Mouse (Mus musculus): ENCODE results near the gene Gm19684. TPM values are rescaled to one million over a fixed set of nuclear protein-coding genes. Genes with fewer than 3 reads are reported as not detected.
"Not testable (repeated sequence)": the region's sequence is repeated elsewhere in the genome, so short reads cannot be mapped to it uniquely, and the experiment has no call there.

The Gm19684 gene
- not detected in 2 replicates for polyA plus RNA-seq (2014; fragmentation: Nextera tagmentation; extraction: Ambion mirVana)

DNA sequence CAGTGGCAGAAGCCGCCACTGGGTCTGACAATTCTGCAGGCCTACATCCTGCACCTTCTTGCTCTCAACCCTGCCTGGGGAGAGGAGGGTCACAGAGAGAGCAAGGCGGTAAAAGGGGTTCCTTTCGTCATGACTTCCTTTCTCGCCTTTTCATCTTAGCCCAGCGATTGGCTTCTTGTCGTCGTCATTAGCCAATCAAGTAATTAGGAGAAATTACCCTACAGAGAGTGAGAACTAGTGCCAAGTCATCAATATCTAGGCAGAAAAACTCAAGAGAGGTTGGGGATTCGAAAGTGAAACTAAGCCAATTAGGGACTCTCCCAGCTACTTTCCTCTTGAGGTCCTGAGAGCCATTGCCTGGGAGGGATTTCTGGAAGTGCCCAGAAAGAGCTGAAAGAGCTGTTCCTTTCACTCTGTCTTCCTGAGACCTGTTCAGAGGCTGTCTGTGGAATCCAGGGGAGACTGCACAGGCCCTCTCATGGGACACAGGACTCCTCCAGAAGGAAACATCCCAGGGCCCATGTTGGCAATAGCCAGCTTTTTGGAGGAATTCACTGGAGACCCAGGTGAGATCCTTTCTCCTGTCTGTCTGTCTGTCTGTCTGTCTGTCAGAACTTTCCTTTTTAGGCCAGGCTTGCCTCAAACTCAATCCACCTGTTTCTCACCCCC, at the start of gene Gm19684:
TSS of gene Gm19684 (plus strand) at position 327 of the 669 bp plus-strand sequence.
- not testable (repeated sequence) for H3K4me3 ChIP-seq (ENCODE audit: low read depth, low read length)
- WGBS = 5% methylated on average over 8 of the region's 8 CpGs
- ATAC-seq (ENCODE audit: insufficient number of reproducible peaks, insufficient read depth, low FRiP score, low read depth) = peak; percentile 66

DNA sequence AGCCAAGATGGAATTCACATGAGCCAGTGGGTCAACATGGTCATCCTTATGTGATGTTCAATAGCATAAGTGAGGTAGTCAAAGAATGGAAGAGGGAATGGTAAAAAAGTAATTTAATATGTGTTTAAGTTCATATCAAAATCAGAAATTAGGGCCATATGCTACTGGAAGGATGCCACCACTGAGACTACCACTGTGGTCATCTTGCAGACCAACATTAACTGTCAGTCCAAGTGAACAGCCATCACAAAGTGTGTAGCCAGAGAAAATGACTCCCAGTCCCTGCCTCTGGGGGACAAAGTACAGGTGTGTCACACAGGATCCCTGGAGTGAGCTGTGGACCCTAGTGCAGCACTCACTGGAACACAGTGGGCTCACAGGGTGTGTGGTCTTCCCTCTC, 39.6 kb upstream of the Gm19684 start:
- not testable (repeated sequence) for H3K9ac ChIP-seq (replicated peaks; ENCODE audit: low read depth, low read length); H3K36me3 ChIP-seq (ENCODE audit: control insufficient read depth, insufficient read depth, low read length); H3K27ac ChIP-seq (ENCODE audit: low read length); H3K4me3 ChIP-seq (ENCODE audit: low read depth, low read length); H3K9me3 ChIP-seq (ENCODE audit: control insufficient read depth, low read depth, low read length); H3K27me3 ChIP-seq (ENCODE audit: control insufficient read depth, insufficient read depth, low read length); ATAC-seq (ENCODE audit: insufficient number of reproducible peaks, insufficient read depth, low FRiP score, low read depth); H3K4me2 ChIP-seq (replicated peaks; ENCODE audit: low read depth, low read length); H3K4me1 ChIP-seq (ENCODE audit: control insufficient read depth, insufficient read depth, low read length)

More for the DNA sequence above, at the start of gene Gm19684:
- H3K27me3 ChIP-seq (ENCODE audit: control insufficient read depth, insufficient read depth, low read length); H3K4me1 ChIP-seq (ENCODE audit: control insufficient read depth, insufficient read depth, low read length); H3K9me3 ChIP-seq (ENCODE audit: control insufficient read depth, low read depth, low read length); H3K36me3 ChIP-seq (ENCODE audit: control insufficient read depth, insufficient read depth, low read length); H3K9ac ChIP-seq (replicated peaks; ENCODE audit: low read depth, low read length); H3K4me2 ChIP-seq (replicated peaks; ENCODE audit: low read depth, low read length); H3K27ac ChIP-seq (ENCODE audit: low read length): not testable (repeated sequence)

DNA sequence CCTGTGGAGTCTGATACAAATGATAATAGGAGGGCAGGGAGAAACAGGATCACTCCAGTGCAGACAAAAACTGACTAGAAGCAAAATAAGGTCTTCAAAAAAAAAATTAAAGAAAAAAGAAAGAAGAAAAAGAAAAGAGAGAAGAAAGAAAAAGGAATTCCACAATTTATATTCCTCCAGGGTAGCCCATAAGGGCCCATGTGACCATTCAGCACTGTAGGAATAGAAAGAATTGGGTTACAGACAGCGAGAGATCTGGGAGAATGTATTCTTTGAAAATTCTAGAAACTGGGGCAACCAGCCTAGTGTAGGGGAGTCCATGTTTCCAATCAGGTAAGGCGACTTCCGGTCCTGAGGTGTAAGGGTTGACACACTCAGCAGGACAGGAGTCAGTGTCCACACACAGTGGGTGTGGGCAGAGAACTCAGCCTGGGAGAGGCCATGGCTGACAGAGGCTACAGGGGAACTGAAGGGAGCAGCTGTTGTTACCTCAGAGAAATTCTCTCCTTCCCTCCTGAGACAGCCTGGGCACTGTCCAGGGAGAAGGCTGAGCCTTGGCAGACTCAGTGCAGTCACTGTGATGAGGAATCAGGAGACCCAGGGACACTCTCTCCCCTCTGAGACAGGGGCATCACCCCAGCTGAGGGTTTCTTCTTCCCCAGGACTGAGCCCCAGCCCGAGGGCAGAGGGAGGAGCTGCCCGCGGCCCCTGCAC, 38.8 kb upstream of the Gm19684 start:
- not testable (repeated sequence) for H3K27me3 ChIP-seq (ENCODE audit: control insufficient read depth, insufficient read depth, low read length); H3K36me3 ChIP-seq (ENCODE audit: control insufficient read depth, insufficient read depth, low read length); H3K4me1 ChIP-seq (ENCODE audit: control insufficient read depth, insufficient read depth, low read length); ATAC-seq (ENCODE audit: insufficient number of reproducible peaks, insufficient read depth, low FRiP score, low read depth); H3K9ac ChIP-seq (replicated peaks; ENCODE audit: low read depth, low read length); H3K27ac ChIP-seq (ENCODE audit: low read length); H3K9me3 ChIP-seq (ENCODE audit: control insufficient read depth, low read depth, low read length)
- peak overlapping the region; percentile 48 for H3K4me3 ChIP-seq (ENCODE audit: low read depth, low read length)
- H3K4me2 ChIP-seq (replicated peaks; ENCODE audit: low read depth, low read length) = peak overlapping the region; percentile 96
- WGBS = 37% methylated on average over 5 of the region's 6 CpGs

DNA sequence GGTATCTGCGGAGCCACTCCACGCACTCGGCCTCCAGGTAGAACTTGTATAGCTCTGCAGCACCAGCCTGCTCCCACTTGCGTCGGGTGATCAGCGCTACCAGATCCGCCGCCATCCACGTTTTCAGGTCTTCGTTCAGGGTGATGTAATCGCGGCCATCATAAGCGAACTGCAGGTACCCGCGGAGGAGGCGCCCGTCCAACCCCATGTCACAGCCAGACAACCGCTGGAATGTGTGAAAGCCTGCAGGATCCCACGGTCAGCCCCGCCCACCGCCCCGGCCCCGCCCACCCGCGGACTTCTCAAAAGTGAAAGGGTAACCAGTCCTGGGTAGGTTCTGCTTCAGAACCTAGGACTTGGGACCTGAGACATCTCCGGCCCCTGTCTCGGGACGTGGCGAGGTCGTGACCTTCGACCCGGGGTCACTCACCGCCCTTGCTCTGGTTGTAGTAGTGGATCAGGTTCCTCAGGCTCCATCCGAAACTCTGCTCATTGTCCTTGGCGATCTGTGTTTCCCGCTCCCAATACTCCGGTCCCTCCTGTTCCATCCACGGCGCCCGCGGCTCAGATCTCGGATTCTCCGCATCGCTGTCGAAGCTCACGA, 38.1 kb upstream of the Gm19684 start:
- H3K4me2 ChIP-seq (replicated peaks; ENCODE audit: low read depth, low read length) = peak overlapping the region; percentile 96
- peak overlapping the region; percentile 12; the same call in 1 of the 2 replicates for H3K9ac ChIP-seq (replicated peaks; ENCODE audit: low read depth, low read length)
- H3K4me1 ChIP-seq (ENCODE audit: control insufficient read depth, insufficient read depth, low read length) = no peaks in the 10 kb centered on the region
- under 1% methylated on average over 46 of the region's 46 CpGs for WGBS
- peak; percentile 65 for ATAC-seq (ENCODE audit: insufficient number of reproducible peaks, insufficient read depth, low FRiP score, low read depth)
- no peaks in the 10 kb centered on the region for H3K36me3 ChIP-seq (ENCODE audit: control insufficient read depth, insufficient read depth, low read length)
- H3K4me3 ChIP-seq (ENCODE audit: low read depth, low read length) = peak overlapping the region; percentile 48
- H3K9me3 ChIP-seq (ENCODE audit: control insufficient read depth, low read depth, low read length) = no peaks in the 10 kb centered on the region
- no peak overlapping the region for H3K27ac ChIP-seq (ENCODE audit: low read length)
- H3K27me3 ChIP-seq (ENCODE audit: control insufficient read depth, insufficient read depth, low read length) = no peaks in the 10 kb centered on the region

DNA sequence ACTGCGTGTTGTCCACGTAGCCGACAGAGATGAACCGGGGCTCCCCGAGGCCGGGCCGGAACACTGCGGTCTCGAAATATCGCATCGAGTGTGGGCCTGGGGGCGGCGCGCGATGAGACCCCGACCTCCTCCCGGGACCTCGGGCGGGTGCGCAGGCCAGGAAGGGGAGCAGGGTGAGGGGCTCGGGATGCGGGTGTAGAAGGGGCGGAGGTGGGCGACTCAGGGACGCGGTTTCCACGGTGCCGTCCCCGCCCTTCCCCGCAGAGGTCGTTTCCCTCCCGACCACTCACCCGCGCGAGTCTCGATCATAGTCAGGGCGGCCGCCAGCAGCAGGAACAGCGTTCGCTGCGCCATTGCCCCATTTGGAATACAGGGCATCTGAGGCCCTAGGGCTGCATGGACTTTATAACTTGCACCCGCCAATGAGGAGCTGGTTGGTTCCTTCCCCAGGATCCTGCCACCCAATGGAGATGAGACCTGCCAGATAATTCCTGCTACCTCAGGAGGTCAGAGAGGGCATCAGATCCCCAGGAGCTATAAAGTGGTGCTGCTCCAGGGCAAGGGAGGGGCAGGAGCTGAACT, 37.5 kb upstream of the Gm19684 start:
- peak overlapping the region; percentile 12; the same call in 1 of the 2 replicates for H3K9ac ChIP-seq (replicated peaks; ENCODE audit: low read depth, low read length)
- H3K9me3 ChIP-seq (ENCODE audit: control insufficient read depth, low read depth, low read length) = no peaks in the 10 kb centered on the region
- H3K4me3 ChIP-seq (ENCODE audit: low read depth, low read length) = peak overlapping the region; percentile 48
- no peak overlapping the region for H3K27ac ChIP-seq (ENCODE audit: low read length)
- H3K4me2 ChIP-seq (replicated peaks; ENCODE audit: low read depth, low read length) = peak overlapping the region; percentile 96
- 1% methylated on average over 40 of the region's 42 CpGs for WGBS
- H3K27me3 ChIP-seq (ENCODE audit: control insufficient read depth, insufficient read depth, low read length) = no peaks in the 10 kb centered on the region
- no peak for ATAC-seq (ENCODE audit: insufficient number of reproducible peaks, insufficient read depth, low FRiP score, low read depth)
- H3K4me1 ChIP-seq (ENCODE audit: control insufficient read depth, insufficient read depth, low read length) = no peaks in the 10 kb centered on the region
- H3K36me3 ChIP-seq (ENCODE audit: control insufficient read depth, insufficient read depth, low read length) = no peaks in the 10 kb centered on the region

DNA sequence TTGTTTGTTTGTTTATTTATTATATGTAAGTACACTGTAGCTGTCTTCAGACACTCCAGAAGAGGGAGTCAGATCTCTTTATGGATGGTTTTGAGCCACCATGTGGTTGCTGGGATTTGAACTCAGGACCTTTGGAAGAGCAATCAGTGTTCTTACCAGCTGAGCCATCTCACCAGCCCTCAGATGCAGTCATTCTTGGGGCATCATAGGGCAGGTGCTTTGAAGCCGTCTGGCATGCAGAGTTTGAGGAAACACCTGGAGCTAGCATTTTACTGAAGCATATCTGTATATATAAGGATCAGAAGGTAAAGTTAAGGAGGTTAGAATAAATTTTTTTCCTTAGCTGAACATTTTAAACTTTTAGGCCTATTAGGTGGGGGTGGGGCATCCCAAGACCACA, 35.5 kb upstream of the Gm19684 start:
- not testable (repeated sequence) for H3K27ac ChIP-seq (ENCODE audit: low read length); H3K4me1 ChIP-seq (ENCODE audit: control insufficient read depth, insufficient read depth, low read length); ATAC-seq (ENCODE audit: insufficient number of reproducible peaks, insufficient read depth, low FRiP score, low read depth); H3K4me3 ChIP-seq (ENCODE audit: low read depth, low read length); H3K4me2 ChIP-seq (replicated peaks; ENCODE audit: low read depth, low read length); H3K9me3 ChIP-seq (ENCODE audit: control insufficient read depth, low read depth, low read length); H3K9ac ChIP-seq (replicated peaks; ENCODE audit: low read depth, low read length); H3K36me3 ChIP-seq (ENCODE audit: control insufficient read depth, insufficient read depth, low read length); H3K27me3 ChIP-seq (ENCODE audit: control insufficient read depth, insufficient read depth, low read length)
- WGBS = 48% methylated on average over 1 of the region's 1 CpGs

DNA sequence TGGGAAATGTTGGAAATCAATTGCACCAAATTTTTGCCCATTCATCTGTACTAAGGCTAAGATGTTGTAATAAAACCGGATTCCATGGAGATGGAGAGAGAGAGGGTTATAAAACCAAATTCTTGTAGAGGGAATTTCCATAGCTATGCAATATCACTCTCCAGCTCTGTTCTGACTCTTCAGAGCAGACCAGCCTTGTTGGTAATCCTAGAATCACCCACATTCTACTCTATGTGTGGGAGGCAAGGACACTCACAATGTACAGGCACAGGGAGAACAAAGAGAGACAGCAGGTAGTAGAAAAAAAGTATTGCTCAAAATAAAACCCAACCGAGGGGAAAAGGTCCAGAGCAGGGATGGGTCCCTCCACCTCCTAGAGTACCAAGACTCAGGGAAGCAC, 29.5 kb upstream of the Gm19684 start:
- H3K4me3 ChIP-seq (ENCODE audit: low read depth, low read length); H3K27ac ChIP-seq (ENCODE audit: low read length); H3K9me3 ChIP-seq (ENCODE audit: control insufficient read depth, low read depth, low read length); H3K27me3 ChIP-seq (ENCODE audit: control insufficient read depth, insufficient read depth, low read length); H3K4me2 ChIP-seq (replicated peaks; ENCODE audit: low read depth, low read length); H3K4me1 ChIP-seq (ENCODE audit: control insufficient read depth, insufficient read depth, low read length); H3K36me3 ChIP-seq (ENCODE audit: control insufficient read depth, insufficient read depth, low read length); ATAC-seq (ENCODE audit: insufficient number of reproducible peaks, insufficient read depth, low FRiP score, low read depth); H3K9ac ChIP-seq (replicated peaks; ENCODE audit: low read depth, low read length): not testable (repeated sequence)
- no CpG with 5 or more reads among the region's 2 CpGs for WGBS

DNA sequence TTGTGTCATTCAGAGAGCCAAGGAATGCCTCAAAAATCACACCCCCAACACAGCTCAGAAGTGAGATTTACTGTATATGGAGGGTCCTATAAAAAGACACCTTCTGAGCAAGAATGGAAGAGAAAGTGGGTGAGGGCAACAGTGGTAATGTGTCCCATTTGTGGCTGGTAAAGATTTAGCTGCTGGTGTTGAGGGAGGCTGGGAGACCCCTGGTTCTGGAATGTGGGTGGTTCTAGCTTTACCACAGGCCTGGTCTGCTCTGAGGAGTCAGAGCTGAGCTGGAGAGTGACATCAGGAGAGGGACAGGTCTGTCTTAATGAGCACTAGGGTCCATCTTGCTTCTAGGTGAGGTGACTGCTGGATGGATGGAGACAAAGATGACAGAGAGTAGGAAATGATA, 29.0 kb upstream of the Gm19684 start:
- ATAC-seq (ENCODE audit: insufficient number of reproducible peaks, insufficient read depth, low FRiP score, low read depth); H3K4me1 ChIP-seq (ENCODE audit: control insufficient read depth, insufficient read depth, low read length); H3K27me3 ChIP-seq (ENCODE audit: control insufficient read depth, insufficient read depth, low read length); H3K9me3 ChIP-seq (ENCODE audit: control insufficient read depth, low read depth, low read length); H3K36me3 ChIP-seq (ENCODE audit: control insufficient read depth, insufficient read depth, low read length); H3K4me2 ChIP-seq (replicated peaks; ENCODE audit: low read depth, low read length); H3K27ac ChIP-seq (ENCODE audit: low read length); H3K4me3 ChIP-seq (ENCODE audit: low read depth, low read length); H3K9ac ChIP-seq (replicated peaks; ENCODE audit: low read depth, low read length): not testable (repeated sequence)
